ENCODE assay signal across 8 mouse cellular contexts in genomic region chr1:119457993-119458605, GRCm38 (mm10). TPM values are rescaled to one million over a fixed set of nuclear protein-coding genes. Genes with fewer than 3 reads are reported as not detected.
DNase-seq lines count a peak whose midpoint lies in the region; ATAC-seq and TF ChIP-seq lines count a peak whose summit lies in the region.

No protein-coding gene starts in this region.

- peak; percentile 64 for ATAC-seq in inflammation-experienced regulatory T-cells, adult 6 months
- no peak for ATAC-seq in midbrain, embryonic 14.5 days (ENCODE audit: low FRiP score, low TSS enrichment)

- no peak overlapping the region for H3K27ac ChIP-seq in midbrain, embryonic 14.5 days (replicated peaks; ENCODE audit: low read depth, low read length)
- H3K27ac ChIP-seq in spleen, adult 2 months (ENCODE audit: insufficient read depth, low read length): no peak overlapping the region

- H3K4me1 ChIP-seq in midbrain, embryonic 14.5 days (ENCODE audit: control insufficient read depth, insufficient read depth, low read length): no peaks in the 10 kb centered on the region
- peaks cover 4% of the 10 kb centered on the region; the same call in 1 of the 2 replicates for H3K4me1 ChIP-seq in spleen, adult 2 months (ENCODE audit: control insufficient read depth, insufficient read depth, insufficient read length)

- TF ChIP-seq POLR2A in spleen, adult 2 months (IDR thresholded peaks at IDR 0.05; ENCODE audit: low read depth, low read length): no peak

- 20% methylated on average over 10 of the region's 10 CpGs for WGBS in midbrain, embryonic 14.5 days
- 15% methylated on average over 10 of the region's 10 CpGs for WGBS in spleen, adult 2 months

- peak; percentile 15 to 42 for DNase-seq in urinary bladder, adult 18-20 months (ENCODE audit: low spot score in 2 of 2)
- no peak for DNase-seq in urinary bladder, adult 2 months (ENCODE audit: low spot score)
- peak; percentile 28 for DNase-seq in cerebellum, adult 9-11 months
- DNase-seq in frontal cortex, postnatal 14 days (ENCODE audit: low spot score in 2 of 2): peak; percentile 61 to 69
- DNase-seq in left cerebral cortex, postnatal 14 days (ENCODE audit: low spot score in 2 of 2): peak; percentile 82 to 84
- DNase-seq in midbrain, embryonic 14.5 days: peak; percentile 92
- peak in 1 of 2 experiments; percentile 46 for DNase-seq in spleen, adult 2 months (ENCODE audit: low read depth in 1 of 2, low spot score in 2 of 2)

- no peak overlapping the region for H3K9ac ChIP-seq in midbrain, embryonic 14.5 days (replicated peaks; ENCODE audit: low read length)

- no peak overlapping the region for H3K4me3 ChIP-seq in midbrain, embryonic 14.5 days (replicated peaks; ENCODE audit: low read depth, low read length)
- H3K4me3 ChIP-seq in spleen, adult 2 months (ENCODE audit: extremely low read depth, insufficient read depth, insufficient read length): no peak overlapping the region

- H3K9me3 ChIP-seq in midbrain, embryonic 14.5 days (ENCODE audit: control insufficient read depth, low read length): no peaks in the 10 kb centered on the region

- H3K27me3 ChIP-seq in midbrain, embryonic 14.5 days (ENCODE audit: control insufficient read depth, insufficient read depth, low read length): no peaks in the 10 kb centered on the region
- no peaks in the 10 kb centered on the region for H3K27me3 ChIP-seq in spleen, adult 2 months (ENCODE audit: control insufficient read depth, insufficient read depth, low read length)

- intact Hi-C loops in left cerebral cortex, postnatal 14 days (cut with DNase I): loop anchor here (5.0 to 10.0 kb wide), 5 partner anchors 69 to 467 kb away; partner anchors contain the start of gene Tmem185b

- H3K4me2 ChIP-seq in midbrain, embryonic 14.5 days (ENCODE audit: low read length): no peak overlapping the region

- peak; percentile 49; the same call in 1 of the 2 replicates for TF ChIP-seq CTCF in spleen, adult 2 months (IDR thresholded peaks at IDR 0.05; ENCODE audit: extremely low read depth, insufficient read depth, insufficient read length, insufficient replicate concordance)

- no peaks in the 10 kb centered on the region for H3K36me3 ChIP-seq in midbrain, embryonic 14.5 days (ENCODE audit: control insufficient read depth, insufficient read depth, low read length)
- H3K36me3 ChIP-seq in spleen, adult 2 months (ENCODE audit: control insufficient read depth, insufficient read depth, low read length): no peaks in the 10 kb centered on the region

RNA-seq across cellular contexts. Expression of gene Inhbb, which starts 36.1 kb away (rescaled TPM):
- 4.3 and 5.1 TPM in 2 replicates for polyA plus RNA-seq in urinary bladder, adult 2 months (2012; rRNA removed)
- polyA plus RNA-seq in inflammation-experienced regulatory T-cells, adult 6 months (2017; shearing (Covaris generic)): not detected
- total RNA-seq in left cerebral cortex, postnatal 14 days (2021): 1 to 10 TPM; 6.1 to 6.2 TPM
- polyA plus RNA-seq in midbrain, embryonic 14.5 days (2014; fragmentation: Nextera tagmentation; extraction: Ambion mirVana): 1.9 and 2.1 TPM in 2 replicates
- 3.6 and 4.2 TPM in 2 replicates for polyA plus RNA-seq in spleen, adult 2 months (2012; rRNA removed)

RNA-seq across cellular contexts. Expression of gene Ralb, which starts 46.5 kb away (rescaled TPM):
- 53.3 and 59.1 TPM in 2 replicates for polyA plus RNA-seq in urinary bladder, adult 2 months (2012; rRNA removed)
- 10 to 100 TPM; 10.0 to 16.8 (median 10.8) TPM for polyA plus RNA-seq in inflammation-experienced regulatory T-cells, adult 6 months (2017; shearing (Covaris generic))
- 10 to 100 TPM; 25.7 to 26.3 TPM for total RNA-seq in left cerebral cortex, postnatal 14 days (2021)
- polyA plus RNA-seq in midbrain, embryonic 14.5 days (2014; fragmentation: Nextera tagmentation; extraction: Ambion mirVana): 35.3 and 49.6 TPM in 2 replicates
- polyA plus RNA-seq in spleen, adult 2 months (2012; rRNA removed): 14.0 and 15.9 TPM in 2 replicates
